Mouse (Mus musculus) heart, adult 2 months (tissue): ENCODE results near the gene Actr3b.
"Not testable (repeated sequence)": the region's sequence is repeated elsewhere in the genome, so short reads cannot be mapped to it uniquely, and the experiment has no call there.

Source experiments
- CTCF ChIP-seq: fragments of 200-600 bp; IDR thresholded peaks from 2 replicates; pipeline ENCODE4 v1.8.1; 2022; ENCODE audit warnings: antibody characterized with exemption, mild to moderate bottlenecking, moderate library complexity
- EP300 ChIP-seq: fragments of 200-500 bp; IDR thresholded peaks from 2 replicates; pipeline ENCODE4 v1.6.1; 2011; ENCODE audit warnings: low read depth, low read length, control low read depth; ENCODE audit not compliant: insufficient read depth
- POLR2A ChIP-seq: fragments of 200-500 bp; IDR thresholded peaks from 2 replicates; pipeline ENCODE4 v1.6.1; 2011; ENCODE audit warnings: mild to moderate bottlenecking, low read depth, low read length, control low read depth; ENCODE audit not compliant: insufficient read depth

GRCm38 (mm10) chr5:25875927-25876326, 116.1 kb downstream of the Actr3b start:
- not testable (repeated sequence) for TF ChIP-seq CTCF, POLR2A, EP300
